Mouse (Mus musculus) layer of hippocampus, postnatal 14 days (tissue): ENCODE measurements around the gene Fgd5. TPM values are rescaled to one million over a fixed set of nuclear protein-coding genes. Genes with fewer than 3 reads are reported as not detected.

ENCODE experiments used
- total RNA-seq, 2 experiments: library from RNA; stranded (reverse); gene quantifications; 2 replicates each; pipeline ENCODE4 v1.2.3; 2021

Fgd5 gene
- total RNA-seq, 2 experiments from 2014 or later, result 7.3 to 8.5 TPM

Other genes starting within 250 kb of the Fgd5 start
- 1 to 10 TPM; 7.9 to 9.6 TPM for gene Grip2, start 151.6 kb upstream of the Fgd5 start, total RNA-seq
- gene Ccdc174, start 100.8 kb upstream of the Fgd5 start, total RNA-seq, result 10 to 100 TPM; 21.6 to 25.3 TPM
- gene 4930590J08Rik, start 76.1 kb upstream of the Fgd5 start, total RNA-seq, result 1 to 10 TPM; 1.9 to 3.0 TPM
- 10 to 100 TPM; 80.3 to 84.9 TPM for gene Nr2c2, start 112.5 kb downstream of the Fgd5 start, total RNA-seq
- 10 to 100 TPM; 53.0 to 58.5 TPM for gene Mrps25, start 205.2 kb downstream of the Fgd5 start, total RNA-seq
- 10 to 100 TPM; 28.8 to 36.5 TPM for gene Rbsn, start 236.0 kb downstream of the Fgd5 start, total RNA-seq